Mouse (Mus musculus) heart, postnatal 36 days (tissue): ENCODE results near the gene 9930022D16Rik. TPM values are rescaled to one million over a fixed set of nuclear protein-coding genes. Genes with fewer than 3 reads are reported as not detected.

Experiments
- DNase-seq, 2 experiments: peaks; one replicate each; pipeline ENCODE4 v3.0.0; 2021 to 2022
- intact Hi-C: fragments of 180-260 bp; cut with DNase I; formaldehyde crosslinking; loops from one replicate; pipeline ENCODE4 v1.15.1; 2025
- total RNA-seq, 2 experiments: library from RNA; stranded (reverse); gene quantifications; 2 replicates each; pipeline ENCODE4 v1.2.3; 2021

The 9930022D16Rik gene
- total RNA-seq: not detected

DNA sequence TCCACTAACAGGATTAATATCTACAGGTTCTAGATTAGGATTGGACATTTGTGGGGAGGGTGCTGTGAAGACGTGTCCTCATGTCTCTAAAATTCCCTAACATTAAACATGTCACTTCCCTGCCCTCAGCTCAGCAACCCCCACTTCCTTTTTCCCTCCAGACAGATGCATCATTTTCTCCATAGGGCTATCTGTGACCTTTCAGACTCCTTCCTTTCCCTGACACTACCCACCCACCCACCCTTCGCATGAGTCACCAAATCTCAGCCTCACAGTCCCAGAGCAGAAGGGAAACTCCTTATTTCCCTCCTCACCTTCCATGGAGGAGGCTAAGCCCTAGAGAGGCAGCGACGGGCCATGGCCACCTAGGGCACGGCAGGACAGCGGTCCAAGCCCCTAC lies at the start of gene 9930022D16Rik:
9930022D16Rik (plus strand) TSS at position 301 of the 400 bp plus-strand sequence.
- intact Hi-C loops: no loop called here
- DNase-seq: no peak

DNA sequence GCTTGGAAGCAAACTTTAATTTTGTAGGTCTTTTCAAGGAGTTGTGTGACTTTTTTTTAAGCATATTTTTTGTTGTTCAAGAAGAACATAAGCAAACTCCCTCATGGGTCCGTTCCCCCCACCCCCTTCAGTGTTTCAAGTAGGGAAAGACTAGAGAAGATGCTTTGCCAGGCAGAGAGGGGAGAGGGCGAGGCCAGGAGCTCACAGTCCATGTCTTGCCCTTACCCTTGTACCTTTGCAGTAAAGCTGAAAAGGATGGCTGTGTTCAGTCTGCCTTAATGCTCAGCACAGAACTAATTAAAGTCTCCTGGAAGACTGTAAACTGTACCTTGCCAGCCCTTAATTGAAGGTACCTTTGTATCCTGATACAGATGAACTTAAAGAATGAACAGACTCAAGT lies 49.4 kb upstream of the 9930022D16Rik start:
- DNase-seq: no peak
- intact Hi-C loops: loop anchor here (2.0 to 10.0 kb wide), 2 partner anchors 24 to 440 kb away; partner anchors contain the start of gene Axin2

GRCm38 (mm10) chr11:109364881-109365280 lies 48.8 kb upstream of the 9930022D16Rik start:
- DNase-seq: no peak
- intact Hi-C loops: loop anchor here (2.0 to 10.0 kb wide), 2 partner anchors 24 to 440 kb away; partner anchors contain the start of gene Axin2

- no peak for DNase-seq
- intact Hi-C loops: loop anchor here (2.0 to 10.0 kb wide), 2 partner anchors 23 to 441 kb away; partner anchors contain the start of gene Axin2
Measured at GRCm38 (mm10) chr11:109365818-109366217, 47.9 kb upstream of the 9930022D16Rik start.

- no peak for DNase-seq
- intact Hi-C loops: loop anchor here (10.0 kb wide), 1 partner anchor 442 kb away; the partner anchor contains the start of gene Axin2
Measured at GRCm38 (mm10) chr11:109366802-109367579, 46.7 kb upstream of the 9930022D16Rik start.

DNA sequence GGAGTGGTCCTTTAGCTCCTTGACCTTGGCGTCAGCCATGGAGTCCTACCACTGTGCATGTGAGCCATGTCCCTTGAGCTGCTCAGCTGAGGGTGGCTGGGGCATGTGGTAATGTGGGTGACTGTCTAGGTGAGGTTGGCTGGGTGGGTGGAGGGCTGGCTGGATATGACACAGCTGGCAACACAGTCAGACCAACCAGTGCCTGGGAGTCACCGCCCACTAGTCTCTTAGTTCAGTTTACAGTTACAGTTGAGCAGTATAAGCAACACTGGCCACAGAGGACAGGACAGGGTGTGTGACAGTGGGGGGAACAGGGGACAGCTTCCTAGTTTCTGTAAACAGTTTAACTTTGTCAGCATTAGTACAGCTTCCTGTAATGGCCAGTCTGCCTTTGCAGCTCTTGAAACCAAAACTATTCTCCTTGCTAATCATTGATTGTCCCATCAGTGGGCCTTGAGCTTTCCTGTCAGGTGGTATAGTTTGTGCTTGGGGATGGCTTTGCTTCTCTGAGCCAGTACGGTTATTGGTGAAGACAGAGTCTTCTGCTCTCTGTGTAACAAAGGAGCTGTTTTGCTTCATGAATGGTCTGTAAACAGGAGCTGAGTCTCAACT lies 44.6 kb upstream of the 9930022D16Rik start:
- DNase-seq: no peak
- intact Hi-C loops: loop anchor here (10.0 kb wide), 1 partner anchor 444 kb away; the partner anchor contains the start of gene Axin2

DNA sequence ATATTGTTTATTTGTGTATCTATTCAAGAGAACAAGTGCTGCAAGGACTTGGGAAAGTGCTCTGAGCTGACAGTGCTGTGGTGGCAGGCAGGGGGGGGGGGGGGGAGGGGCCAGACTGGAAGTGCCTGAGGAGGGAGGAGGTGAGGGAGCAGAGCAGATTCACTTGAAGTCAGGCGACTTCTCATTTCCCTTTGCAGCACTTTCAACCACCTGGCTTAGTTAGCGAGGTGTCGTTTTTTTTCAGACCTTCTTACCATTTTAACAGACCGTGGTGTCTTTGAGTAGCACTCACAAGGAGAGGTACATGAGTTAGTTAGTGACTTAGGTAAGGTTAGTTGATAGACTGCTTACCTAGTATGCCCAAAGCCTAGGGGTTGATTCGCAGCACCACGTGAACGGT lies 38.3 kb upstream of the 9930022D16Rik start:
- no peak for DNase-seq
- intact Hi-C loops: no loop called here

DNA sequence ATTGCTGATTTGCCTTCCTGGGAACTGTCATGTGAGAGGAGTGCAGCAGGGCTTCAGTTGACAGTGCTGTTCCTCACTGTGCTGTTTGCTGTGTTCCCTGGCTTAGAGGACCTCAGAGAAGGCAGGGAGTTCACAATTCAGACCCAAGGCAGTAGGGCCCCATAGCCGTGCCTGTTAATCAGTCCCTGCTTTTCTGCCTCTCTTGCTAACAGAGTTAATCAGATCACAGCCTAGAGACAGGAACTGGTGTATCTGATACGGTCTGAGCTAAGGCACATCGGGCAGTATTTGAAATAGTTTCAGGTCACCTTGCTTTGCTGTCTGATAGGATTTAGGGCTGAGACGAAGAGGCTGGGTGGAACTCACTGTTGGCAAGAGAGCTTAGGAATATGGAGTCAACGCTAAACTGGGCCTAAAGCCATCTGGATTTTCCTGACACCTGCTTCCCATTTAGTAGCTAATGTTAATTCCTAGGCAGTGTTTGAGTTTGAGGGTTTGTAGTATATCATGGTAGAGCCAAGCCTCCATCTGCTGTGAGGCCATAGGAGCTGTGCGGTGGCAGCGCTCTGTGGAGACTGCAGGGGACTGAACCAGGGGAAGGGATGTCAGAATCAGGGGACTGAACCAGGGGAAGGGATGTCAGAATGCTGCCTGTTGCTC lies 37.1 kb upstream of the 9930022D16Rik start:
- intact Hi-C loops: no loop called here
- DNase-seq: no peak

DNA sequence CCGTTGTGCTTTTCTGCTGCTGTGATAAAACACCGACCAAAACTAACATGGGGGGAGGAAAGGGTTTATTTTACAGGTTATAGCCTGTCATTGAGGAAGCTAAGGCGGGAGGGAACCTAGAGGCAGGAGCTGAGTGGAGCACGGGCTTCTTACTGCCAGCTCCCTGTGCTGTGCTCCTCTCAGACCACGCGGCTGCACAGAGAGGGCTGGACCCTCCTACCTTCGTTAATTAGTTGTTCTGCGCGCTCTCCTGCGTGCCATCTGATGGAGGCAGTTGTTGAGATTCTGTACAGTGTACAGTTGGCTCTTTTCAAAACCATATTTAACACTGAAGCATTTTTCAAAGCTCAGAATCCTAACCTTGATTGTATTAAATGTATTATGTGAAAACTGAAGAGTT lies 36.2 kb upstream of the 9930022D16Rik start:
- DNase-seq: no peak
- intact Hi-C loops: no loop called here

DNA sequence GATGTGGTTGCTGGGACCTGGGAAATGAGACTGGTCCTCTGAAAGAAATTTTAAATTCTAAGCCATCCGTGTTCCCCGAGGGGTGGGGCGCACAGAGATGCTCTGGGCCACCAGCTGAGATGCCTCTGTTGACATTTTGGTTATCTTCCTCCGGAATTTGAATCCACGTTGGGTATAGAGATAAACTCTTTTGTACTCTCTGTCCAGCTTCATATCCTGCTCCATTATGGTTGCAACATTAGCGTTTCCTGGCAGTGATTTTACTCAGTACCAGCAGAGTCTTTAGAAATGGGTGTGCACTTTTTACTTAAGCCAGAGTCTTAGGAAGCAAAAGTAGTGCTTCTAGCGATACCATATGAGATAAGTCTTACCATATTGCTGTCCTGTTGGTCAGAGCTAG lies 35.7 kb upstream of the 9930022D16Rik start:
- DNase-seq: no peak
- intact Hi-C loops: no loop called here

- no peak for DNase-seq
- intact Hi-C loops: no loop called here
Measured at GRCm38 (mm10) chr11:109380662-109381061, 33.1 kb upstream of the 9930022D16Rik start.

DNA sequence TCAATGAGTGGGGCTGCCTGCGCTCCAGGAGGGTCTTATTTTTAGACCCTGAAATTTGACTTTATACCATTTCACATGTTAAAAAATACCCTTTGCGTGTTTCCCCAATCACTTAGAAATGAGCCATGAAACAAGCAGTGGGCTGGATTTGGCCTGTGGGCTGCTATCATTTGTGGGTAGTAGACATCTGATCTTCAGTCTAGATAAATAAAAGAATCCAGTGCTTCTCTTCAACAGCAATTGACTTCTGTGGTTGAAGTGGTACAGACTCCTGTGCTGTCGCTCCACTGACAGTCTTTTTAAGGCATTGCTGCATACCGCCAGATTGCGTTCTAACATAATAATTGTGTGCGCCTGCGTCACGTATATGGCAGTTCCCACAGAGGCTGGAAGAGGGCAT lies 28.4 kb upstream of the 9930022D16Rik start:
- intact Hi-C loops: no loop called here
- DNase-seq: no peak

DNA sequence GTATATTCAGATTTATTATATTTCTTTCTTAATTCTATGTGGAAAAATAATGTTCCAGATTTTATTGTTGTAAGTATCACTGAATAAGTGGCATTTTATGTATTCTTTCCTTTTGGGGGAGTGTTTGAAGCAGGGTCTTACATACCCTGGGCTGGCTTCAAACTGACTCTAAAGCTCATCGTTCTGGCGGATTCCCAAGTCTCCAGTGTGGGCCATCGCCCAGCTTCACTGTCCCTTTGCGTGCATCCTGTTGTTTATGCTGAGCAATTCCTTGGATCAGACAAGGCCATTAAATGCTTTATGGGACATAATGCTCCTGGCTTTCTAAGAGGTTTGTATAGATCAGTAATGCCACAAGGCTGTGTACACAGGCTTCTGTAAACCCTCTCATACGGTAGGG lies 24.7 kb upstream of the 9930022D16Rik start:
- no peak for DNase-seq
- intact Hi-C loops: loop anchor here (2.0 kb wide), 1 partner anchor 24 kb away; no protein-coding TSS in a partner anchor

GRCm38 (mm10) chr11:109391200-109391599 lies 22.5 kb upstream of the 9930022D16Rik start:
- intact Hi-C loops: no loop called here
- no peak for DNase-seq

DNA sequence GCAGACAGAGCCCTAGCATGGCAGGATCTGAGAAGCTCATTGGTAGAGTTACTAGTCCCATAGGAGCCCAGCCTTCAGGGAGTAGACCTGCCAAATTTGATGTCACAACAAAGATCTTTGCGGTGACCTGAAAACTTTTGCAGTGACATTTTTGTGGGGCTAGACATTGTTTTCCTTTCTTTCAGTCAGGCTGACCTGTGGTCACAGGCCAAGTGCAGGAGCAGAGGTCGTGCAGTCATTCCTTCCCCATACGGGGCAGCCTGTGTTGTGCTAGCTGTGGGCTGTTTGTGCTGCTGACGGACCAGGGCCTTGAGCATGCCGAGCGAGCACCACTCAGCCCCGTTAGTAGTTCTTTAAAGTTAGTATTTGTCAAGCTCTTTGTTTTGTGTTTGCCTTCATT lies 22.0 kb upstream of the 9930022D16Rik start:
- intact Hi-C loops: no loop called here
- DNase-seq: no peak

DNA sequence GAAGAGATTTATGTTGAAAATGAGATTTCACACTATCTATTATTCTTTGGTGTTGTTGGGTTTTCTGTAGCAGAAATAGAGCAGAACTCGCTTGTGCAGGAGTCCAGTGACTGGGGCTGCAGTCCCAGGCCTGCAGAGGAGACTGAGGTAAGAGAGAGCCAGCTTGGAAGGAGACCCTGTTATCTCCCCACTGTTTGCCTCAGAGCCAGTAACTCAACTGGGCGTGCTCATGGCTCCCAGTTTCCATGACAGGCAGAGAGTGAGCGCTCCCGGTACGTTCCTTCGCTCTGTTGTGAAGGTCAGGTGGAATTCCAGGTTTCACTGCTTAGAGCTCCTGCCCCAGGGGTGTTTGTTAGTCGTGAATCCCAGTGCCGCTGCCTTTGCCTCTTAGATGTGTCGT lies 21.1 kb upstream of the 9930022D16Rik start:
- no peak for DNase-seq
- intact Hi-C loops: no loop called here

GRCm38 (mm10) chr11:109394758-109395157 lies 19.0 kb upstream of the 9930022D16Rik start:
- no peak for DNase-seq
- intact Hi-C loops: no loop called here

- no peak for DNase-seq
- intact Hi-C loops: no loop called here
Measured at GRCm38 (mm10) chr11:109395291-109395690, 18.4 kb upstream of the 9930022D16Rik start.

DNA sequence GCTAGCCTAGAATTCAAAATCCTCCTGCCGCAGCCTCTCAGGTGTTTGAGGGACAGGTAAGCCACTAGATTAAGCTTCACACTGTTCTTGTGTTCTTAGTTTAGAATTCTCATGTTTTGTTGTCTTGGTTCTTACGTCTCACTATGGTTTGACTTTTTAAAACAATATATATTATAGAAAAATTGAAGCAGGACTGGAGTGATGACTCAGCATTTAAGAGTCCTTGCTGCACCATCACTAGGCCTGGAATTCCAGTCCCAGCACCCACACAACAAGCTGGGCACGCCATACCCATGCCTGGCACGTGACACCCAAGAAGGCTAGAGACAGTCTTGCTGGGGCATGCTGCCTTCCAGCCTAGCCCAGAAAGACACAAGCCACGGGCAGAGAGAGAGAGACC lies 7.3 kb upstream of the 9930022D16Rik start:
- intact Hi-C loops: no loop called here
- DNase-seq: no peak

DNA sequence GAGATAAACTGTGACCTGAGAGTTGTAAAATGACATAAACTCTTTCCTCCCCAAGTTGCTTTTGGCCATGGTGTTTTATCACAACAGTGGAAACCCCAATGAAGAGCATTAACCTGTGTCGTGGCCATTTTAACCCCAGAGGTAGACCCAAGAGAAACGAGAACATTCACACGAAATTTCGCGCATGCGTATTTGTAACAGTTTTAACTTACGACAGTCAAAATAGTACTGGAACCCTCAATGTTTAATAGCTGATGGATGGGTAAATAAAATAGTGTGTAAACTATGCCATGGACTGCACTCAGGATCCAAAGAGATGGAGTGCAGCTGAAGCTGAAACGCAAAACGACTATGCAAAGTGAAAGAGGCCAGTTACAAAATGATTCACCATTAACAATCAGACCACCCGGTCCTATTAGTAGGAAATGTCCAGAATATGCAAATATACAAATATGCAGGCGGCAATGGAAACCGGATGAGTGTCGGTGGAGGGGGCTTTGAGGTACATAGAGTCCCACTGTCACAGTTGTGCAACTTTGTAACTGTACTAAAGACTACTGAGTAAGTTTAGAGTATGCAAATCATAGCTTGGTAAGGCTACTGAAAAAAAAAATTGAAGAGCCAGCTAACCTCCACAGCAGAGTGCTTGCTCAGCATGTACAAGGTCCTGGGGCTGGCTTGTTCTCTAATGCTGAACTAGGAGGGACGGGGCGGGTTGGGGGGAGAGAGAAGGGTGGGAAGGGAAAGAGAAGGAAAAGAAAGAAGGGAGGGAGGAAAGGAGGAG lies 3.3 kb upstream of the 9930022D16Rik start:
- no peak for DNase-seq
- intact Hi-C loops: no loop called here
